In the genomic region with DNA sequence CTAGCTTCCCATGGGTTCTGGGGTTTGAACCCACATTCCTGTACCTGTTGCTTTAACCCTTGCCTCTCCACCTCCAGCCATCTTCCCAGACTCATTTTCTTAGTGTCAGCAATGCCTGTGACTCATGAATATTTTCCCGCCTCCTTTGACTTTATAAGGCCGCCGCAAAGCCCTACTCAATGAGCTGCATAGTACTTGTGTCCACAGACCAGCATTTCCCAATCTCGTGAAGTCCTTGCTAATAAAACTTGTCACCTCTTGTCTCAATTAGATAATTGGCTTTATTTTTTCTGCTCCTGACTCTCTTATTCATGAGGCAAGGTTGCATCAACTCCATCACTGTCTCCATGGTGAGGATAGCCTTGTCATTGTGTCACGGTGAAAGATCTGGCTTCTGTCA, we compare ENCODE assay signal across 17 mouse cellular contexts. TPM values are rescaled to one million over a fixed set of nuclear protein-coding genes. Genes with fewer than 3 reads are reported as not detected.
"Had no signal": no experiment of that assay in that cellular context is flagged by ENCODE, and none has a peak within 500 bp of the region (broad histone marks: within the 10 kb centered on the region; RNA-seq: fewer than 3 reads in every experiment).

No protein-coding gene starts in this region.

- H3K36me3 ChIP-seq: neural tube, embryonic 15.5 days; stomach, embryonic 15.5 days had no signal

- H3K4me3 ChIP-seq: neural tube, embryonic 15.5 days; stomach, embryonic 15.5 days had no signal

- H3K9me3 ChIP-seq: neural tube, embryonic 15.5 days; stomach, embryonic 15.5 days had no signal

- H3K27ac ChIP-seq: neural tube, embryonic 15.5 days; stomach, embryonic 15.5 days; stomach, postnatal 0 days had no signal

- H3K9ac ChIP-seq: neural tube, embryonic 15.5 days; stomach, embryonic 15.5 days had no signal

- H3K4me2 ChIP-seq: neural tube, embryonic 15.5 days; stomach, embryonic 15.5 days had no signal

- DNase-seq: retina, postnatal 1 day; right cerebral cortex, adult 18-20 months; right cerebral cortex, postnatal 14 days; right cerebral cortex, postnatal 25 days; right cerebral cortex, postnatal 4 days; spleen, adult 18-20 months; thymus, adult 18-20 months; thymus, adult 2 months; thymus, postnatal 14 days; thymus, postnatal 25 days; thymus, postnatal 36 days; thymus, postnatal 4 days had no signal

- H3K4me1 ChIP-seq: neural tube, embryonic 15.5 days; stomach, embryonic 15.5 days had no signal

- H3K27me3 ChIP-seq: neural tube, embryonic 15.5 days; stomach, embryonic 15.5 days had no signal

RNA-seq across cellular contexts. Expression of a gene that starts 30.5 kb away (rescaled TPM):
- total RNA-seq: neutrophil, adult 5-6 weeks had no signal
- polyA plus RNA-seq: spleen, adult 2 months had no signal
